Comparison of ENCODE assay signal across 19 mouse cellular contexts in genomic region chr6:90630427-90630826, GRCm38 (mm10). TPM values are rescaled to one million over a fixed set of nuclear protein-coding genes. Genes with fewer than 3 reads are reported as not detected.
DNase-seq lines count a peak whose midpoint lies in the region; ATAC-seq lines count a peak whose summit lies in the region.
"Had no signal": no experiment of that assay in that cellular context is flagged by ENCODE, and none has a peak within 500 bp of the region (broad histone marks: within the 10 kb centered on the region; RNA-seq: fewer than 3 reads in every experiment).

No protein-coding gene starts in this region.

- ATAC-seq in megakaryocyte, adult 5-6 weeks (ENCODE audit: poor library complexity, severe bottlenecking) = peak; percentile 63
- ATAC-seq in erythroid progenitor cell, adult 5-6 weeks (replicated peaks; ENCODE audit: low FRiP score, poor library complexity, severe bottlenecking) = no peak
- ATAC-seq: forebrain, embryonic 15.5 days; hindbrain, embryonic 16.5 days; intestine, embryonic 16.5 days had no signal

- intact Hi-C loops in heart, postnatal 14 days (cut with DNase I) = loop anchor here (2.0 kb wide), 1 partner anchor 22 kb away; no protein-coding TSS in a partner anchor

- peak; percentile 29 to 38 for DNase-seq in spleen, postnatal 36 days (ENCODE audit: low spot score in 2 of 2)
- DNase-seq in spleen, adult 12 weeks (ENCODE audit: low spot score) = no peak
- peak; percentile 31 for DNase-seq in T-cell, adult 2 months (ENCODE audit: low spot score)
- no peak for DNase-seq in heart, postnatal 14 days
- DNase-seq: adrenal gland, postnatal 10 days; cerebellum, adult 11 months; cerebellum, adult 9-11 months; embryo, embryonic 11 days; gastrocnemius, adult 2 months; kidney, adult 9 months; kidney, postnatal 10 days; layer of hippocampus, adult 9-11 months; lung, postnatal 36 days; right cerebral cortex, postnatal 4 days had no signal

RNA-seq across cellular contexts. Expression of gene Slc41a3, which starts 25.9 kb away (rescaled TPM):
- total RNA-seq in megakaryocyte, adult 5-6 weeks (2015) = 11.5 and 11.6 TPM in 2 replicates
- total RNA-seq in megakaryocyte, adult 5-6 weeks (2017) = 5.8 and 7.1 TPM in 2 replicates
- total RNA-seq in erythroid progenitor cell, adult 5-6 weeks (2015; ENCODE audit: low replicate concordance) = 3.2 and 3.4 TPM in 2 replicates
- 1.0 and 5.3 TPM in 2 replicates for total RNA-seq in erythroid progenitor cell, adult 5-6 weeks (2017; ENCODE audit: low replicate concordance)
- total RNA-seq in heart, postnatal 14 days (2021) = 10 to 100 TPM; 45.1 to 46.8 TPM

Comparison
In these comparisons a context has a peak if more than half of its experiments do, and no peak if none do; other contexts are left out.
1. DNase-seq: peak in spleen, postnatal 36 days (2 of 2) and T-cell, adult 2 months (single experiment); none in spleen, adult 12 weeks (single experiment) and heart, postnatal 14 days (0 of 2).